Mouse (Mus musculus): ENCODE measurements around the gene Iba57. TPM values are rescaled to one million over a fixed set of nuclear protein-coding genes. Genes with fewer than 3 reads are reported as not detected.

Gene Iba57
- polyA plus RNA-seq, 1 experiment from 2014 or later: 12.6 TPM

DNA sequence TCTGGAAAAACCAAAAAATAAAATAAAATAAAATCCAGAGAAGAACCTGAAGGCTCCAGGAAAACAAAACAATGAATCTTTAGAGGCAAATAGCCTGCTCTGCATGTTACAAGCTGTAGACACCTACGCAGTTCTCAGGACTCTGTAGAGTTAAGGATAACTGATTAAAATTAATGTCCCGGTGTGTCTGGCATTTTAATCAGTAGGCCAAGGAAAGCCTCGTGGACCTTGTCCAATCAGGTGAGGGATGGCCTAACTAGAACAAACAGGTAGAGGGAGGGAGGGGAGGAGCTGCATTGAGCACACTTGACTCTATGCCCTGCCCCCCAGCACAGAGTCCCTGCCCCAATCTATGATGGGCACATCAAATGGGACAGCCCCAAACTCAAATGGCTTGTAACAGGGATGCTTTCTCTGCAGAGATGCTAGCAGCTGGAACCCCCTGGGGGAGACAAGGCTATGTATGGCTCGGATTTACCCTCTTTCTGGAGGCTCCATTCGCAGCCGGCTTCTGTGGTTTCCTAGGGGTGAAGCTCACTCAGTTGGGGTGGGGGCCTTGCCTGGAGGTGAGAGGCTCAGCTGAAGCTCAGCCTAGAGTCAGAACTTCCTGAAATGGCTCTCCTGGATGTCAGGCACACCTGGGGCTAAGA lies 10.8 kb upstream of the Iba57 start:
- Histone ChIP-seq H3K9me3 (replicated peaks) (no peaks in the 10 kb centered on the region), H3K9ac (no peak overlapping the region), H3K27me3 (peaks cover 81% of the 10 kb centered on the region), H3K36me3 (no peaks in the 10 kb centered on the region), H3K27ac (no peak overlapping the region), H3K4me3 (replicated peaks) (no peak overlapping the region), H3K4me2 (no peak overlapping the region), H3K4me1 (replicated peaks) (peaks cover 7% of the 10 kb centered on the region; the same call in 1 of the 2 replicates)
- ATAC-seq (ENCODE audit: low read depth) (no peak), DNase-seq (no peak)
- whole genome bisulfite sequencing (ENCODE audit: insufficient replicate concordance): 49% methylated on average over 6 of the region's 6 CpGs

- Histone ChIP-seq H3K27me3 (peaks cover 44% of the 10 kb centered on the region), H3K9ac (0 out of 2 replicates have a peak overlapping the region, but pooled peaks have one; percentile 11), H3K9me3 (replicated peaks) (no peaks in the 10 kb centered on the region), H3K27ac (no peak overlapping the region), H3K4me3 (replicated peaks) (no peak overlapping the region), H3K4me1 (replicated peaks) (peaks cover 24% of the 10 kb centered on the region), H3K36me3 (no peaks in the 10 kb centered on the region), H3K4me2 (no peak overlapping the region)
- WGBS (ENCODE audit: insufficient replicate concordance): 68% methylated on average over 4 of the region's 4 CpGs
- DNase-seq: no peak
- ATAC-seq (ENCODE audit: low read depth): no peak
Observed at GRCm38 (mm10) chr11:59170549-59170948, 7.0 kb upstream of the Iba57 start.

DNA sequence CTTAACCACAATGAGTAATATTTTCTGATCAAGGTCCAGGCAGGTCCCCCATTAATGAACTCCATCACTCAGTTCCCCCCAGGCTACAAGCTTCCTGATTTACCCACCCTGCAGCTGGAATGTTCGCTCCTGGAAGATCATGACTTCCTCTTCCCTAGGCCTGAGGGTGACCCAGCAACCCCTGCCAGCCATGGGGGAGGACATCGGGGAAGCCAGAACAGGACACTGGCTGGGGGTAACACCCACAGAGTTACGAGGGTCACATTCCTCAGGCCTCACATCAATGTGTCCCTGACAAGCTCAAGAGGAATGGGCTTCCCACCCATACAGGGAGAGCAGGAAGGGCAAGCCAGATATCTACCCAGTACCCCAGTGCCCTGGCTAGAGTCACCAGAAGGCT lies 6.3 kb upstream of the Iba57 start:
- Histone ChIP-seq H3K27me3 (peaks cover 36% of the 10 kb centered on the region), H3K9ac (no peak overlapping the region), H3K4me1 (replicated peaks) (peaks cover 31% of the 10 kb centered on the region), H3K27ac (no peak overlapping the region; the same call in none of the 2 replicates), H3K4me2 (no peak overlapping the region), H3K9me3 (replicated peaks) (no peaks in the 10 kb centered on the region), H3K4me3 (replicated peaks) (no peak overlapping the region), H3K36me3 (no peaks in the 10 kb centered on the region)
- WGBS (ENCODE audit: insufficient replicate concordance): 71% methylated on average over 3 of the region's 3 CpGs
- no peak for DNase-seq
- ATAC-seq (ENCODE audit: low read depth): no peak

DNA sequence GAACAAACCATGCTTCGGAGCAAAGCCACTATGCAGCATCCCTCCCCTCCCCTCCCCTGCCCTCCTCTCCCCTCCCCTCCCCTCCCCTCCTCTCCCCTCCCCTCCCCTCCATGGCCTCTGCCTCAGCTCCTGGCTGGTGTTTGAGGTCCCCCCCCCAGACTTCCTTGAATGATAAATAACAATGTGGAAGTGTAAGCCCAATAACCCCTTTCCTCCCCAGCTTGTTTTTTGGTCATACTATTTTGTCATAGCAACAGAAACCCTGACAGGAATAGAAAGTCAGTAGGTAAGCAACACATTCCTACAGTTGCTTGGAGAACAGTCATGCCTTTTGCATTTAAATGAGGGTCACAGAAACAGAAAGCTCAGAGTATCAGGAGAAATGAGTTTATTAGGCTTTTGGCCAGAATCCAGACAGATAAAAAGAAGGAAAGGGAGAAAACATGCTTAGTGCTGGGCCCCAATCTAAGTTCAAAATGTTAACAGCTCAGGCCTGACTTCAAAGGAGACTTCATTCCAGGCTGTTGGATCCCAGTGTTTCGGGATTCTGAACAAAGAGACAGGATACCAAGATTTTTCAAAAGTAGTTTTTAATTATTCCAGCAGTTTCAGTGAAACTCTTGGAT lies 2.2 kb upstream of the Iba57 start:
- no peak for DNase-seq

DNA sequence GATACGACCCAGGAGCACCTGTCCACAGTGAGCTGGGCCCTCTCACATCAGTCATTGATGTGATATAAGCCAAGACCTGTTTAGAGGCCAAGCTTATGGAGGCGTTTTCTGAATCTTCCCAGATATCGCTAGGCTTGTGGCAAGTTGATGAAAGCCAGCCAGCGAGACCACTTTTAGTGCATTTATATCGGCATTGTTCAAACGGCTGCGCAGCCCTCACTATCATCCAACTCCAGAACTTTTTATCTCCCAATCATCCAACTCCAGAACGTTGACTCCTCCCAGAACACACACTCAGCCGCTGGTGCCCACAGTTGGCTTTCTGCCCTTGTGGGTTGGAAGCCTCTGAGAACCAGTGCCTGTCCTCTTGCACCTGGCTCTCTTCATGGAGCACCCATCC lies 845 bp upstream of the Iba57 start:
- peak; percentile 78 for ATAC-seq (ENCODE audit: low read depth)
- peak overlapping the region; percentile 79 for H3K4me3 ChIP-seq (replicated peaks)

More for the DNA sequence above, 2.2 kb upstream of the Iba57 start:
- Histone ChIP-seq H3K4me1 (replicated peaks) (peaks cover 62% of the 10 kb centered on the region), H3K4me3 (replicated peaks) (no peak overlapping the region), H3K9me3 (replicated peaks) (no peaks in the 10 kb centered on the region), H3K36me3 (peaks cover 12% of the 10 kb centered on the region), H3K27ac (peak overlapping the region; percentile 100), H3K9ac (peak overlapping the region; percentile 44), H3K27me3 (peaks cover 5% of the 10 kb centered on the region; the same call in 1 of the 2 replicates), H3K4me2 (no peak overlapping the region)
- 36% methylated on average over 2 of the region's 2 CpGs for WGBS (ENCODE audit: insufficient replicate concordance)
- no peak for ATAC-seq (ENCODE audit: low read depth)

DNA sequence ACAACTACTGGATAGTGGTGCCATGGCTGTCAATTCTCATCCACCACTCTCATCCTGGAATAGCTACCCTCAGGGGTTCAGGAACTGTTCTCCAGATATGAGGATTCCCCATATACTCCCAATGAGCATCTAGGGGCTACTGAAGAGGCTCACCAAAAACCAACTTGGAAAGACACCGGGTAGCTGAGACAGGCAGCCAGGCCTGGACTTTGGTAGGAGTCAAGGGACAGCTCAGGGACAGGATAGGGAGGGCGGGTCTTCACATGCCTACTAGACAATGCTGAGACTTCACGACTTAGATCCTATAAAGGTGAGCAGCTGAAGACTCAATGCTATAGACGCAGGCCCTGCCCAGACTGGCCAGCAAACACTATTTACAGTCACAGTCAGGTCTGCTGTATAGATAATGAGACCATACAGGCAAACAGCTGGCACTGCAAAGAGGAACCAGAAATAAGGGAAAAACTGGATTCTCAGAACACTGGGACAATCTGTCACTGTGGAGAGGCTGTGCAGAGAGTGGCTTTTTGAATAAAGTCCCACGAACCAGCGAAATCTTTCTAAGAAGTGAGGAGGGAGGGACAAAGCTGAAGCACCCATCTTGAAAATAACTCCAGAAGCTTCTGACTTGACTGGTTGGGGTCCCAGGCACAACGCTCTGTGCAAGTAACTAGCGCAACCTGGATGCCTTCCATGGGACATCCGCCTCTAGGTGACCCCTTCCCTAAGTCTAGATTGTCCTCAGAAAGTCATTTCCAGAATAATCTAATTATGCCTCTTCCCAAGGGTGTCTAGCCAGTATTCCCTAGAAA lies 890 bp downstream of the Iba57 start:
- Histone ChIP-seq H3K4me1 (replicated peaks) (peaks cover 60% of the 10 kb centered on the region), H3K4me3 (replicated peaks) (peak overlapping the region; percentile 79), H3K9ac (peak overlapping the region; percentile 81), H3K27me3 (no peaks in the 10 kb centered on the region), H3K9me3 (replicated peaks) (no peaks in the 10 kb centered on the region), H3K4me2 (peak overlapping the region; percentile 94), H3K27ac (peak overlapping the region; percentile 100), H3K36me3 (peaks cover 43% of the 10 kb centered on the region)
- WGBS (ENCODE audit: insufficient replicate concordance): 45% methylated on average over 9 of the region's 9 CpGs
- DNase-seq (no peak), ATAC-seq (ENCODE audit: low read depth) (0 out of 2 replicates have a peak, but pooled peaks have one; percentile 0)

More for the DNA sequence above, 845 bp upstream of the Iba57 start:
- H3K9me3 ChIP-seq (replicated peaks): no peaks in the 10 kb centered on the region
- peak overlapping the region; percentile 92 for H3K9ac ChIP-seq
- DNase-seq: peak; percentile 86
- H3K27ac ChIP-seq: peak overlapping the region; percentile 100
- peak overlapping the region; percentile 94 for H3K4me2 ChIP-seq
- H3K36me3 ChIP-seq: peaks cover 25% of the 10 kb centered on the region
- 14% methylated on average over 9 of the region's 9 CpGs for WGBS (ENCODE audit: insufficient replicate concordance)
- H3K27me3 ChIP-seq: no peaks in the 10 kb centered on the region
- peaks cover 66% of the 10 kb centered on the region for H3K4me1 ChIP-seq (replicated peaks)

DNA sequence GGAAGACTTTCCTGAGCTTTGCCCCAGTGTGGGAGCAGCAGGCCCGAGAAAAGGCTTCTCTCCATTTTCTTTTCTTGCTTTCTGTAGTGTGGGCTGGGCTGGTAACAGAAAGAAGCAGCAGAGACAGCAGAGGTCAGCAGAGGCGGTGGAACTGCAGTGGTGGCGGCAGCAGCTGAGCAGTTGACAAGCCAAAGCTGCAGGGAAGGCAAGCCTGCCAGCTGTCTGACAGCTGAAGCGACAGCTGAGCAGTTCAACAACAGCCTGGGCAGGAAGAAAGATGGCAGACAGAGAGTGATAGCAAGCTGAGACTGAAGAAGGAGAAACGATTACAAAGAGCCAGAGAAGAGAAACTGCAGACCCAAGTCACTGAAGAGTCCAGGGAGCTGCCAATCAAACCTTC lies 2.1 kb downstream of the Iba57 start:
- ATAC-seq (ENCODE audit: low read depth) (no peak), DNase-seq (no peak)
- Histone ChIP-seq H3K36me3 (peaks cover 55% of the 10 kb centered on the region), H3K4me2 (peak overlapping the region; percentile 94), H3K27me3 (no peaks in the 10 kb centered on the region), H3K4me3 (replicated peaks) (peak overlapping the region; percentile 79; the same call in 1 of the 2 replicates), H3K27ac (peak overlapping the region; percentile 100), H3K9ac (peak overlapping the region; percentile 81; the same call in 1 of the 2 replicates), H3K4me1 (replicated peaks) (peaks cover 51% of the 10 kb centered on the region), H3K9me3 (replicated peaks) (no peaks in the 10 kb centered on the region)
- 81% methylated on average over 5 of the region's 5 CpGs for WGBS (ENCODE audit: insufficient replicate concordance)

DNA sequence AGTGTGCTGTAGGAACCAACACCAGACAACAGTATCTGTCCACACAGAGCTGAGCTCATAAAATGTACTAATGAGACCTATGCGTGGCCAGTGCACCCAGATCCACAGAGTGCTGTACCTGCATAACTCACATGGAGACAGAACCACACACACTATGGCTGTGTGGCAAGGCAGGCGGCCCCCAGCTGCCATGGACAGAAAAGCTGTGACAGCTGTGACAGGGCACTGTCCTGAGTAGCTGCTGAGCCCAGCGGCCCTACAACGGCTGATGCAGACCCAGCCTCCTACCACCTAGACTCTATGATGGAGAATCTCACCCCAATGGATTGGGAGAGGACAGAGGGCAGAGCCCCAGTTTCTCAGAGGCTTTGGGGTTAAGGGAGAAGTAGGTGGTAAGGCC lies 4.0 kb downstream of the Iba57 start:
- peaks cover 67% of the 10 kb centered on the region for H3K36me3 ChIP-seq
- H3K4me3 ChIP-seq (replicated peaks): no peak overlapping the region
- WGBS (ENCODE audit: insufficient replicate concordance): 93% methylated on average over 4 of the region's 4 CpGs
- no peaks in the 10 kb centered on the region for H3K9me3 ChIP-seq (replicated peaks)
- ATAC-seq (ENCODE audit: low read depth) (no peak), DNase-seq (no peak)
- peaks cover 40% of the 10 kb centered on the region for H3K4me1 ChIP-seq (replicated peaks)
- no peak overlapping the region for H3K4me2 ChIP-seq
- no peak overlapping the region; the same call in 1 of the 2 replicates for H3K27ac ChIP-seq
- H3K27me3 ChIP-seq: no peaks in the 10 kb centered on the region
- no peak overlapping the region for H3K9ac ChIP-seq

DNA sequence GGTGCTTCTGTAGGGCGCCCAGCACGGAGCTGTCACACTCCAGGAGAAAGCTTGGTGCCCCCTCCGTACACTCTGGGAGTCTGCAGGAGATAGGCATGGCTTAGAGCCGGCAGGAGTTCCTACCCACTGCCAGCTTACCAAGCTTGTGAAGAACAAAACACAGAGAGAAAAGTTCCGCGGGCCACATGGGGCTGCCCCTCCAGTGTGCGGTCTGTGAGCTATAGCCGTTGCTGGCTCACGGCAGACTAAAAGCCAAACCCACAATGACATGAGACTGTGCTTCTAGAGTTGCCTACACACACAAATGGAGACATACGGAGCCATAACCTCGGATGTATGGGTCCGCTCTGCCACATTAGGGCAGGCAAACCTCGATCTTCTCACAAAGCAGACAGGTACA lies 4.4 kb downstream of the Iba57 start:
- Histone ChIP-seq H3K27ac (no peak overlapping the region; the same call in 1 of the 2 replicates), H3K27me3 (no peaks in the 10 kb centered on the region), H3K4me1 (replicated peaks) (peaks cover 37% of the 10 kb centered on the region), H3K4me2 (no peak overlapping the region), H3K9me3 (replicated peaks) (no peaks in the 10 kb centered on the region), H3K36me3 (peaks cover 67% of the 10 kb centered on the region), H3K4me3 (replicated peaks) (no peak overlapping the region), H3K9ac (no peak overlapping the region)
- WGBS (ENCODE audit: insufficient replicate concordance): 91% methylated on average over 13 of the region's 13 CpGs
- ATAC-seq (ENCODE audit: low read depth) (no peak), DNase-seq (no peak)

- peaks cover 57% of the 10 kb centered on the region for H3K36me3 ChIP-seq
- no peaks in the 10 kb centered on the region for H3K27me3 ChIP-seq
- ATAC-seq (ENCODE audit: low read depth) (no peak), DNase-seq (no peak)
- H3K4me3 ChIP-seq (replicated peaks): no peak overlapping the region
- peaks cover 13% of the 10 kb centered on the region for H3K4me1 ChIP-seq (replicated peaks)
- no peak overlapping the region; the same call in 1 of the 2 replicates for H3K27ac ChIP-seq
- H3K9ac ChIP-seq: no peak overlapping the region
- 93% methylated on average over 5 of the region's 5 CpGs for WGBS (ENCODE audit: insufficient replicate concordance)
- H3K4me2 ChIP-seq: no peak overlapping the region
- H3K9me3 ChIP-seq (replicated peaks): no peaks in the 10 kb centered on the region
Observed at GRCm38 (mm10) chr11:59155900-59156299, 7.6 kb downstream of the Iba57 start.

DNA sequence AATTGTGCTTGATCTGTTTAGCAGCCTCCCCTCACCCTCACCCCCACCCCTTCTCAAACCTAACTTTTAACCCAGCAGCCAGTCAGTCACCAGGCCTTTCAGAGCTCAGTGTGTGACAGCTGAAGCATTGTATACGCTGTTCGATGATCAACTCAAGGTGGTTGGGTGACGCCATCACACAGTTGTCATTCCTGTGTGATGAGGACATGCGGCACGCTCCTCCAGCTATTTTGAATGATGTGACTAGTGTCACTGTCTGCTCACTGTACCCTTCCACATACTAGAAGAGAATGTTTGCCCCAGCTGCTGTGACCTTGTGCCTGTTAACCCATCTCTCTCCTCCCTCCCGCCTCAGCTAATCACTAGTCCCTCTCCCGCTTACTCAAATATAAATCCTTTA lies 9.3 kb downstream of the Iba57 start:
- Histone ChIP-seq H3K9me3 (replicated peaks) (no peaks in the 10 kb centered on the region), H3K36me3 (peaks cover 41% of the 10 kb centered on the region), H3K9ac (no peak overlapping the region), H3K4me3 (replicated peaks) (no peak overlapping the region), H3K27me3 (no peaks in the 10 kb centered on the region), H3K27ac (no peak overlapping the region), H3K4me1 (replicated peaks) (peaks cover 8% of the 10 kb centered on the region), H3K4me2 (no peak overlapping the region)
- no peak for DNase-seq
- 85% methylated on average over 7 of the region's 7 CpGs for WGBS (ENCODE audit: insufficient replicate concordance)
- no peak for ATAC-seq (ENCODE audit: low read depth)

All from liver, embryonic 13.5 days (tissue).